Mouse (Mus musculus): ENCODE results near the gene Ccr4. TPM values are rescaled to one million over a fixed set of nuclear protein-coding genes. Genes with fewer than 3 reads are reported as not detected.

Gene Ccr4
- polyA plus RNA-seq, 1 experiment: 88.6 TPM

- DNase-seq: no peak
- Histone ChIP-seq H3K27ac (ENCODE audit: control insufficient read depth, insufficient read depth, low read length) (no peak overlapping the region), H3K4me3 (ENCODE audit: control insufficient read depth, insufficient read depth, low read length) (no peak overlapping the region), H3K27me3 (ENCODE audit: control insufficient read depth, insufficient read depth, low read length) (no peaks in the 10 kb centered on the region), H3K4me1 (replicated peaks; ENCODE audit: control insufficient read depth, insufficient read depth, low read length) (peaks cover 38% of the 10 kb centered on the region), H3K36me3 (ENCODE audit: control insufficient read depth, insufficient read depth, low read length) (no peaks in the 10 kb centered on the region)
- TF ChIP-seq POLR2A (IDR thresholded peaks at IDR 0.05; ENCODE audit: control insufficient read depth, extremely low read depth, insufficient read depth, low read length, poor library complexity) (no peak), CTCF (IDR thresholded peaks at IDR 0.05; ENCODE audit: borderline replicate concordance, control insufficient read depth, extremely low read depth, insufficient read depth, low read length, poor library complexity) (no peak)
- 76% methylated on average over 9 of the region's 9 CpGs for WGBS
Measured at GRCm38 (mm10) chr9:114544754-114545393, 40.2 kb upstream of the Ccr4 start.

- H3K36me3 ChIP-seq (ENCODE audit: control insufficient read depth, insufficient read depth, low read length): no peaks in the 10 kb centered on the region
- H3K4me3 ChIP-seq (ENCODE audit: control insufficient read depth, insufficient read depth, low read length): no peak overlapping the region
- peaks cover 38% of the 10 kb centered on the region for H3K4me1 ChIP-seq (replicated peaks; ENCODE audit: control insufficient read depth, insufficient read depth, low read length)
- TF ChIP-seq POLR2A (IDR thresholded peaks at IDR 0.05; ENCODE audit: control insufficient read depth, extremely low read depth, insufficient read depth, low read length, poor library complexity) (no peak), CTCF (IDR thresholded peaks at IDR 0.05; ENCODE audit: borderline replicate concordance, control insufficient read depth, extremely low read depth, insufficient read depth, low read length, poor library complexity) (no peak)
- no peak for DNase-seq
- no peak overlapping the region for H3K27ac ChIP-seq (ENCODE audit: control insufficient read depth, insufficient read depth, low read length)
- no peaks in the 10 kb centered on the region for H3K27me3 ChIP-seq (ENCODE audit: control insufficient read depth, insufficient read depth, low read length)
- 82% methylated on average over 17 of the region's 17 CpGs for WGBS
Measured at GRCm38 (mm10) chr9:114543882-114544753, 39.4 kb upstream of the Ccr4 start.

- WGBS: 78% methylated on average over 1 of the region's 1 CpGs
- TF ChIP-seq CTCF (IDR thresholded peaks at IDR 0.05; ENCODE audit: borderline replicate concordance, control insufficient read depth, extremely low read depth, insufficient read depth, low read length, poor library complexity) (no peak), POLR2A (IDR thresholded peaks at IDR 0.05; ENCODE audit: control insufficient read depth, extremely low read depth, insufficient read depth, low read length, poor library complexity) (no peak)
- Histone ChIP-seq H3K36me3 (ENCODE audit: control insufficient read depth, insufficient read depth, low read length) (no peaks in the 10 kb centered on the region), H3K4me3 (ENCODE audit: control insufficient read depth, insufficient read depth, low read length) (no peak overlapping the region), H3K27me3 (ENCODE audit: control insufficient read depth, insufficient read depth, low read length) (no peaks in the 10 kb centered on the region), H3K4me1 (replicated peaks; ENCODE audit: control insufficient read depth, insufficient read depth, low read length) (peaks cover 17% of the 10 kb centered on the region), H3K27ac (ENCODE audit: control insufficient read depth, insufficient read depth, low read length) (no peak overlapping the region)
- DNase-seq: no peak
Measured at GRCm38 (mm10) chr9:114541279-114541741, 36.6 kb upstream of the Ccr4 start.

GRCm38 (mm10) chr9:114538996-114539563 lies 34.4 kb upstream of the Ccr4 start:
- WGBS: 91% methylated on average over 7 of the region's 7 CpGs
- peaks cover 3% of the 10 kb centered on the region; the same call in 1 of the 2 replicates for H3K4me1 ChIP-seq (replicated peaks; ENCODE audit: control insufficient read depth, insufficient read depth, low read length)
- H3K27ac ChIP-seq (ENCODE audit: control insufficient read depth, insufficient read depth, low read length): no peak overlapping the region
- no peaks in the 10 kb centered on the region for H3K27me3 ChIP-seq (ENCODE audit: control insufficient read depth, insufficient read depth, low read length)
- no peak for DNase-seq
- no peak overlapping the region for H3K4me3 ChIP-seq (ENCODE audit: control insufficient read depth, insufficient read depth, low read length)
- H3K36me3 ChIP-seq (ENCODE audit: control insufficient read depth, insufficient read depth, low read length): no peaks in the 10 kb centered on the region
- TF ChIP-seq CTCF (IDR thresholded peaks at IDR 0.05; ENCODE audit: borderline replicate concordance, control insufficient read depth, extremely low read depth, insufficient read depth, low read length, poor library complexity) (no peak), POLR2A (IDR thresholded peaks at IDR 0.05; ENCODE audit: control insufficient read depth, extremely low read depth, insufficient read depth, low read length, poor library complexity) (no peak)

- no peak for TF ChIP-seq CTCF (IDR thresholded peaks at IDR 0.05; ENCODE audit: borderline replicate concordance, control insufficient read depth, extremely low read depth, insufficient read depth, low read length, poor library complexity)
- no peak for TF ChIP-seq POLR2A (IDR thresholded peaks at IDR 0.05; ENCODE audit: control insufficient read depth, extremely low read depth, insufficient read depth, low read length, poor library complexity)
- 97% methylated on average over 2 of the region's 2 CpGs for WGBS
- no peaks in the 10 kb centered on the region for H3K36me3 ChIP-seq (ENCODE audit: control insufficient read depth, insufficient read depth, low read length)
Measured at GRCm38 (mm10) chr9:114536628-114537027, 31.9 kb upstream of the Ccr4 start.

DNA sequence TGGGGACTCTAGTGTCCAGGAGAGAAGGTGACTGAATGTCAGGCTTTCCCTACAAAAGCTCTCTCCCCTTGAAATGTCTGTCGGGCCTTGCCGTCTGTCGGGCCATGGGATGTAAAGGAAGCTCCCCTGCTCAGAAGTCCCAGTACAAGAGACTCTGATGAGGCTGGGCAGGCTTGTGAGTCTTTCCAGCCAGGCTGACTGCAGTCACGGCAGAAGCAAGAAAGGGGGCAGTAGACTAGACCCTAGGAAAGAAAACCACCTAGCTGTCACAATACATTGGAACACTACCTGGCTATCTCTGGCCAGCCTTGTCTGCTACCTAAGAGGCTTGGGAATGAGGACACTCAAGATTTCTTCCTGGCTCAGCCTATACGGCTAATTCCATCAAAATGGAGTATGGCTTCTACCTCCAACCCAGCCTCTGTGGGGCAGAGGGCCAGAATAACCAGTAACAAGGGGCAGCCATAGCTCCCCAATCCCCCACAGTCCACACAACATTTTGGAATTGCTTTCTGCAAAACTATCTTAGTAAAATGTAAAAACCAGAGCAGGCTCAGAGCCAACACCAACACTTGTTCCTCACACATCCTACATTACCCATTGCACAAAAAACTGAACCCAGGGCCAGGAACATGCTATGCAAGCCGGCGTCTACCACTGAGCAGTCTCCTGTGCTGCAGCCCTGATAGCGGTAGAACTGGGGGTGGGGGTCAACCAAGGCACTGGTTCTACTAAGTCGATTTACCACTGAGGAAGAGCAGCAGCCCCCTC lies 30.2 kb upstream of the Ccr4 start:
- DNase-seq: no peak
- no peak overlapping the region for H3K4me3 ChIP-seq (ENCODE audit: control insufficient read depth, insufficient read depth, low read length)

More at GRCm38 (mm10) chr9:114536628-114537027, 31.9 kb upstream of the Ccr4 start:
- H3K27ac ChIP-seq (ENCODE audit: control insufficient read depth, insufficient read depth, low read length): no peak overlapping the region; the same call in 1 of the 2 replicates
- no peak for DNase-seq
- H3K4me3 ChIP-seq (ENCODE audit: control insufficient read depth, insufficient read depth, low read length): no peak overlapping the region
- no peaks in the 10 kb centered on the region for H3K27me3 ChIP-seq (ENCODE audit: control insufficient read depth, insufficient read depth, low read length)
- no peaks in the 10 kb centered on the region for H3K4me1 ChIP-seq (replicated peaks; ENCODE audit: control insufficient read depth, insufficient read depth, low read length)

More for the DNA sequence above, 30.2 kb upstream of the Ccr4 start:
- 94% methylated on average over 9 of the region's 9 CpGs for WGBS
- Histone ChIP-seq H3K27ac (ENCODE audit: control insufficient read depth, insufficient read depth, low read length) (no peak overlapping the region), H3K36me3 (ENCODE audit: control insufficient read depth, insufficient read depth, low read length) (no peaks in the 10 kb centered on the region), H3K4me1 (replicated peaks; ENCODE audit: control insufficient read depth, insufficient read depth, low read length) (no peaks in the 10 kb centered on the region), H3K27me3 (ENCODE audit: control insufficient read depth, insufficient read depth, low read length) (no peaks in the 10 kb centered on the region)
- TF ChIP-seq POLR2A (IDR thresholded peaks at IDR 0.05; ENCODE audit: control insufficient read depth, extremely low read depth, insufficient read depth, low read length, poor library complexity) (no peak), CTCF (IDR thresholded peaks at IDR 0.05; ENCODE audit: borderline replicate concordance, control insufficient read depth, extremely low read depth, insufficient read depth, low read length, poor library complexity) (no peak)
